Mouse (Mus musculus): ENCODE measurements around the gene Gpr88. TPM values are rescaled to one million over a fixed set of nuclear protein-coding genes. Genes with fewer than 3 reads are reported as not detected.

The Gpr88 gene
- not detected for total RNA-seq (2023)

DNA sequence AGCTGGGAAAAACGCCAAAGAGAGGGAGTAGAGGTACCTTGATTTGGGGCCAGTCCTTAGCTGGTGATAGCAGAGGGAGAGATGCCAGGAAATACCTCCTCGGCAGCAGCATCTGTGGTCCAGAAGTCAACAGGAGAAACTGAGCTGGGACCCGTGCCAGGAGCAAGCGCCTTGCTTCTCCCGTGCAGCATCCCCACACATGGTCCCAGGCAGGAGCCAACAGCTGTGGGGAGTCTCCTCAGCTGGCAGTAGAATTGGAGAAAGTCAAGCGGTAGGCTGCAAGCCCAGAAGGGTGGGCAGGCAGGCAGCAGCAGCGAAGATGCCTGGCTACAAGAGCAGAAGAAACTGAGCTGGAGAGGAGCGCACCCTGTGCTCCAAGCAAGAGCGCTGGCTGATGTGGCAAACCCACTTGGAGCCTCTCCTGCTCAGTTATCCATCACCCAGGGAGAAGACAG, at the start of gene Gpr88:
Gene Gpr88 (minus strand): TSS at position 427 of the 455 bp plus-strand sequence.

Other genes starting within 250 kb of the Gpr88 start
- 10 to 100 TPM; 47.0 to 60.4 TPM for gene Slc30a7, start 246.1 kb downstream of the Gpr88 start, total RNA-seq (2023)
- gene Extl2, start 246.0 kb downstream of the Gpr88 start, total RNA-seq (2023), result 10 to 100 TPM in 1 of 2 experiments, 1 to 10 TPM in 1; 4.6 to 13.8 TPM
- 1 to 10 TPM; 5.3 to 8.5 TPM for gene Vcam1, start 123.8 kb downstream of the Gpr88 start, total RNA-seq (2023)
- 10 to 100 TPM; 21.4 to 21.7 TPM for gene Cdc14a, start 170.5 kb upstream of the Gpr88 start, total RNA-seq (2023)

All from T-cell, adult 66 days (primary cell).